Mouse (Mus musculus): ENCODE results near the gene Cldn24. TPM values are rescaled to one million over a fixed set of nuclear protein-coding genes. Genes with fewer than 3 reads are reported as not detected.
"Not testable (repeated sequence)": the region's sequence is repeated elsewhere in the genome, so short reads cannot be mapped to it uniquely, and the experiment has no call there.

Gene Cldn24
- polyA plus RNA-seq, 1 experiment from 2014 or later = not detected

- Histone ChIP-seq H3K4me2 (no peak overlapping the region), H3K4me1 (replicated peaks; ENCODE audit: control insufficient read depth, insufficient read depth, low read length) (no peaks in the 10 kb centered on the region), H3K9ac (ENCODE audit: low read depth, low read length) (no peak overlapping the region), H3K36me3 (ENCODE audit: control insufficient read depth, insufficient read depth, low read length) (no peaks in the 10 kb centered on the region), H3K4me3 (ENCODE audit: low read depth, low read length) (no peak overlapping the region), H3K9me3 (ENCODE audit: control insufficient read depth, low read length) (no peaks in the 10 kb centered on the region), H3K27ac (ENCODE audit: low read depth, low read length) (no peak overlapping the region), H3K27me3 (replicated peaks; ENCODE audit: control insufficient read depth, insufficient read depth, low read length) (no peaks in the 10 kb centered on the region)
- 85% methylated on average over 20 of the region's 20 CpGs for WGBS
- no peak for DNase-seq (ENCODE audit: low spot score)
- ATAC-seq (replicated peaks; ENCODE audit: low FRiP score) = no peak
Measured at GRCm38 (mm10) chr8:47820914-47821772, 800 bp upstream of the Cldn24 start.

GRCm38 (mm10) chr8:47822541-47822940 is 598 bp downstream of the Cldn24 start:
- ATAC-seq (replicated peaks; ENCODE audit: low FRiP score); DNase-seq (ENCODE audit: low spot score); H3K9me3 ChIP-seq (ENCODE audit: control insufficient read depth, low read length); H3K9ac ChIP-seq (ENCODE audit: low read depth, low read length); H3K27ac ChIP-seq (ENCODE audit: low read depth, low read length); H3K4me3 ChIP-seq (ENCODE audit: low read depth, low read length); H3K4me1 ChIP-seq (replicated peaks; ENCODE audit: control insufficient read depth, insufficient read depth, low read length); H3K36me3 ChIP-seq (ENCODE audit: control insufficient read depth, insufficient read depth, low read length); H3K4me2 ChIP-seq; H3K27me3 ChIP-seq (replicated peaks; ENCODE audit: control insufficient read depth, insufficient read depth, low read length): not testable (repeated sequence)
- WGBS = 81% methylated on average over 7 of the region's 9 CpGs

DNA sequence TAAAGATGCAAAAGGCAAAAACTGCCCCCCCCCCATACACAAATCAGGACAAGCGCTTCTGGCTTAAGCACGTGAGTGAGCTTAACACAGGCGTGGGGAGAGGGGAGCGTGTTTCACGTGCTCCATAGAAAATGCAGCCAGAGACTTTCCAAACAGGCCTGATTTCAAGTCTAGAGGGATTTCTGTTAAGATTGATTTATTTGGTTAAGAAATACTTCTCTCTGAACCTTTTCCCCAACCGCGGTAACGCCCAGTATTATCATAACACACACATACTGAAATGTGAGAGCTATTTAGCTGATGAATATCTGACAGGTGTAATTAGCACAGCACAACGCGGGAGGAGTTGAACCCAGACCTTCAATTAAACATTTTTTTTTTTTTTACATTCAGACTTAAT is 1.8 kb downstream of the Cldn24 start:
- DNase-seq (ENCODE audit: low spot score) (no peak), ATAC-seq (replicated peaks; ENCODE audit: low FRiP score) (no peak)
- H3K36me3 ChIP-seq (ENCODE audit: control insufficient read depth, insufficient read depth, low read length) = no peaks in the 10 kb centered on the region
- H3K9me3 ChIP-seq (ENCODE audit: control insufficient read depth, low read length) = no peaks in the 10 kb centered on the region
- no peak overlapping the region for H3K4me2 ChIP-seq
- no peaks in the 10 kb centered on the region for H3K4me1 ChIP-seq (replicated peaks; ENCODE audit: control insufficient read depth, insufficient read depth, low read length)
- no peaks in the 10 kb centered on the region for H3K27me3 ChIP-seq (replicated peaks; ENCODE audit: control insufficient read depth, insufficient read depth, low read length)
- no peak overlapping the region for H3K9ac ChIP-seq (ENCODE audit: low read depth, low read length)
- no peak overlapping the region for H3K4me3 ChIP-seq (ENCODE audit: low read depth, low read length)
- H3K27ac ChIP-seq (ENCODE audit: low read depth, low read length) = no peak overlapping the region
- WGBS = 76% methylated on average over 10 of the region's 10 CpGs

DNA sequence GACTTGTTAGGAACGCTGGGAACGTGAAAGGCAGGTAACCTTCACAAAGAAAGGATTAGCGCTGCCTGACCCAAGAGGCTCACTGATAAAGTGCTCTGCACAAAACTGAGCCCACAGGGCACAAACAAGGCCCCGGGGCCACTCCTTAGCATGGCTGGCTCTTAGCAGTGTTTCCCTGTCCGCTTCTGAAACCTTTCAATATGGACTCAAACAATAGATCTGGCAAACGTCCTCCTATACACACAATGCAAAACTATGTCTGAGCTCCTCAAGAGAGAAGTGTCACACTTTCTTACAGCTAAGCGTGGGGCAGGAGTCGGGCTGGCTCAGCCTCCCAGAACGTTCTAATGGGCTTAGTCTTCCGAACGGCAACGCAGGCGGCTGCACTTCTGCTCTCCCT is 2.2 kb downstream of the Cldn24 start, which contains the start of gene Cldn22:
TSS of gene Cldn22 (plus strand) at position 301 of the 400 bp plus-strand sequence.
- no peaks in the 10 kb centered on the region for H3K36me3 ChIP-seq (ENCODE audit: control insufficient read depth, insufficient read depth, low read length)
- WGBS = 80% methylated on average over 13 of the region's 13 CpGs
- no peak within 1 kb of the TSS for H3K4me3 ChIP-seq (ENCODE audit: low read depth, low read length)
- H3K9me3 ChIP-seq (ENCODE audit: control insufficient read depth, low read length) = no peaks in the 10 kb centered on the region
- H3K27me3 ChIP-seq (replicated peaks; ENCODE audit: control insufficient read depth, insufficient read depth, low read length) = no peaks in the 10 kb centered on the region
- H3K9ac ChIP-seq (ENCODE audit: low read depth, low read length) = no peak within 1 kb of the TSS
- H3K27ac ChIP-seq (ENCODE audit: low read depth, low read length) = no peak within 1 kb of the TSS
- DNase-seq (ENCODE audit: low spot score) (no peak), ATAC-seq (replicated peaks; ENCODE audit: low FRiP score) (no peak)
- no peaks in the 10 kb centered on the region for H3K4me1 ChIP-seq (replicated peaks; ENCODE audit: control insufficient read depth, insufficient read depth, low read length)
- no peak within 1 kb of the TSS for H3K4me2 ChIP-seq

GRCm38 (mm10) chr8:47825596-47825995 is 3.7 kb downstream of the Cldn24 start:
- Histone ChIP-seq H3K27ac (ENCODE audit: low read depth, low read length) (no peak overlapping the region), H3K9me3 (ENCODE audit: control insufficient read depth, low read length) (no peaks in the 10 kb centered on the region), H3K4me3 (ENCODE audit: low read depth, low read length) (no peak overlapping the region), H3K36me3 (ENCODE audit: control insufficient read depth, insufficient read depth, low read length) (no peaks in the 10 kb centered on the region), H3K4me2 (no peak overlapping the region), H3K9ac (ENCODE audit: low read depth, low read length) (no peak overlapping the region), H3K27me3 (replicated peaks; ENCODE audit: control insufficient read depth, insufficient read depth, low read length) (no peaks in the 10 kb centered on the region), H3K4me1 (replicated peaks; ENCODE audit: control insufficient read depth, insufficient read depth, low read length) (no peaks in the 10 kb centered on the region)
- ATAC-seq (replicated peaks; ENCODE audit: low FRiP score) (no peak), DNase-seq (ENCODE audit: low spot score) (no peak)
- 67% methylated on average over 5 of the region's 5 CpGs for WGBS

DNA sequence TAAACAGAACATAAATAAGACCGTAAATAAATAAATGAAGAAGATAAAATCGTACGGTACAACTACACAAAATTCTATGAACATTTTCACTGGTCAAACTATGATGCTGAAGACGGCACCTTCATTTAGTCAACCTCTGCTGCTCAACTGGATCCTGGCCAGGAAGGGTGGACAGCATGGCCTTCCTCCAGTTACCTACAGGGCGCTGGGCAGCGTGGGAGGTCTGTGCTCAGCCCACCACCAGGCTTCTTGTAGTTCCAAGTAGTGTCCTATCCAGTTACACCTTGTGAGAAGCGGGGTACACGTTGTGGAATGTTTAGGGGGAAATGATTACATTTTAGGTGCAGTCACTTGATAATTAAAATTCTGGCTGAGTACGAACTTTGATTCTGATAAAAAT is 5.0 kb downstream of the Cldn24 start:
- Histone ChIP-seq H3K4me3 (ENCODE audit: low read depth, low read length) (no peak overlapping the region), H3K36me3 (ENCODE audit: control insufficient read depth, insufficient read depth, low read length) (0 out of 2 replicates have a peak, but pooled peaks cover 3% of the 10 kb centered on the region), H3K4me2 (no peak overlapping the region), H3K27ac (ENCODE audit: low read depth, low read length) (no peak overlapping the region), H3K9ac (ENCODE audit: low read depth, low read length) (no peak overlapping the region), H3K9me3 (ENCODE audit: control insufficient read depth, low read length) (no peaks in the 10 kb centered on the region), H3K27me3 (replicated peaks; ENCODE audit: control insufficient read depth, insufficient read depth, low read length) (no peaks in the 10 kb centered on the region), H3K4me1 (replicated peaks; ENCODE audit: control insufficient read depth, insufficient read depth, low read length) (no peaks in the 10 kb centered on the region)
- no peak for ATAC-seq (replicated peaks; ENCODE audit: low FRiP score)
- WGBS = 88% methylated on average over 9 of the region's 9 CpGs
- DNase-seq (ENCODE audit: low spot score) = no peak

DNA sequence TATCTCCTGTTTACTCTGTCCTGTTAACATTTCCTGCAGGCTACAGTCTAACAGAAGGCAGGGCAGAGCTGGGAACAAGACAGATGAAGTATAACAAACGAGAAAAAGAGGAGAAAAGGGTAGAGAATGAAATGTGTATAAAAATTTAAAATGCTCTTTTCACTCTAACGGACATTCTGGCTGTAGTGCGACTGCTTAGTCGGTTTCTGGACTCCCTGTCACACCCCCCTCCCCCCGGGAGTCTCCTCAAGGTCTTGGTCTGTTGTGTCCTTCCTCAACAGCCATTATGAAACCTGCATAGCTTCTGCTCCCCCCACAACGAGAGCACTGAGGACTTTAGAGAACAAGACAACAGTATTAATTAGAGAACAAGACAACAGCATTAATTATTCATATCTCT is 10.7 kb downstream of the Cldn24 start:
- no peak for ATAC-seq (replicated peaks; ENCODE audit: low FRiP score)
- H3K36me3 ChIP-seq (ENCODE audit: control insufficient read depth, insufficient read depth, low read length) = 0 out of 2 replicates have a peak, but pooled peaks cover 3% of the 10 kb centered on the region
- 79% methylated on average over 6 of the region's 6 CpGs for WGBS

DNA sequence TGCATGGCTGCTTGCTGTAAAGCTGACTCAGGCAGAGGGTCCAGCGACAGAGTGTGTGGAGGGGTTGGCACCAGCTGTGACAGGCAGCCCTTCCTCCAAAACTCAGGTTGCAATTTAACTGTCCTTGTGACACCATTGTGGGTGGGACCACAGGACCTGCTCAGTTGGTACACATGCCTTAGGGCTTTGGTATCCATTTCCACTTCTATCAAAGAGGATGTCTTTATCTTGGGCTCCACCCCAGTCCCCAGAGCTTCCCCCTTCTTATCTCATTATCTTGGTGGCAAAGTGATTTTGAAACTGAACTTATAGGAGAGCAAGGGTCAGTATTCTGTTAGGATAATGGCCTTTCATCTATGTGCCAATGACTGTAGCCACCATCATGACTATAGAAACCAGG is 12.0 kb downstream of the Cldn24 start:
- ATAC-seq (replicated peaks; ENCODE audit: low FRiP score) (no peak), DNase-seq (ENCODE audit: low spot score) (no peak)
- H3K36me3 ChIP-seq (ENCODE audit: control insufficient read depth, insufficient read depth, low read length) = 0 out of 2 replicates have a peak, but pooled peaks cover 3% of the 10 kb centered on the region
- H3K4me3 ChIP-seq (ENCODE audit: low read depth, low read length) = no peak overlapping the region
- no peak overlapping the region for H3K27ac ChIP-seq (ENCODE audit: low read depth, low read length)
- H3K9ac ChIP-seq (ENCODE audit: low read depth, low read length) = no peak overlapping the region
- 79% methylated on average over 1 of the region's 1 CpGs for WGBS
- no peaks in the 10 kb centered on the region for H3K9me3 ChIP-seq (ENCODE audit: control insufficient read depth, low read length)
- no peaks in the 10 kb centered on the region for H3K27me3 ChIP-seq (replicated peaks; ENCODE audit: control insufficient read depth, insufficient read depth, low read length)
- H3K4me1 ChIP-seq (replicated peaks; ENCODE audit: control insufficient read depth, insufficient read depth, low read length) = no peaks in the 10 kb centered on the region
- no peak overlapping the region for H3K4me2 ChIP-seq

More for the DNA sequence above, 10.7 kb downstream of the Cldn24 start:
- Histone ChIP-seq H3K4me1 (replicated peaks; ENCODE audit: control insufficient read depth, insufficient read depth, low read length) (no peaks in the 10 kb centered on the region), H3K4me2 (no peak overlapping the region), H3K27me3 (replicated peaks; ENCODE audit: control insufficient read depth, insufficient read depth, low read length) (no peaks in the 10 kb centered on the region), H3K4me3 (ENCODE audit: low read depth, low read length) (no peak overlapping the region), H3K9me3 (ENCODE audit: control insufficient read depth, low read length) (no peaks in the 10 kb centered on the region), H3K27ac (ENCODE audit: low read depth, low read length) (no peak overlapping the region), H3K9ac (ENCODE audit: low read depth, low read length) (no peak overlapping the region)
- DNase-seq (ENCODE audit: low spot score) = no peak

DNA sequence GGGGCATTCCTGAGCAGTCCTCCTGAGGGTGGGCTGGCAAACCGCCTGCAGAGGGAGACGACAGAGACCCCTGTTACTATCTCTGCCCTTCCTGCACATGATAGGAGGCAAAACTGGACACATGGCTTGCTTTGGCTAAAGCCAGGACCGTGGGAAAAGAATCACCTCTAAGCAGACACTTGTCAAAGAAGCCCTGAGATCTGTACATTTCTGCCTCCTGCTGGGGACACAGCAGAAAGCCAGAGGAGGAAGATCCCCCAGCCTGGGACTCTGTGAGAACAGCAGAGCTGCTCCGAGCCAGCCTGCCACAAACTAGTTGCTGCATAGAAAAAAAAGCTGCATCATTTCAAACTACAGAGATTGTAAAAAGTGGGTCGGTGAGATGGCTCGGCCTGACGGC is 21.1 kb downstream of the Cldn24 start:
- Histone ChIP-seq H3K9me3 (ENCODE audit: control insufficient read depth, low read length) (no peaks in the 10 kb centered on the region), H3K9ac (ENCODE audit: low read depth, low read length) (no peak overlapping the region), H3K4me3 (ENCODE audit: low read depth, low read length) (no peak overlapping the region), H3K27ac (ENCODE audit: low read depth, low read length) (no peak overlapping the region), H3K36me3 (ENCODE audit: control insufficient read depth, insufficient read depth, low read length) (peaks cover 11% of the 10 kb centered on the region), H3K27me3 (replicated peaks; ENCODE audit: control insufficient read depth, insufficient read depth, low read length) (no peaks in the 10 kb centered on the region), H3K4me2 (no peak overlapping the region), H3K4me1 (replicated peaks; ENCODE audit: control insufficient read depth, insufficient read depth, low read length) (no peaks in the 10 kb centered on the region)
- ATAC-seq (replicated peaks; ENCODE audit: low FRiP score) (no peak), DNase-seq (ENCODE audit: low spot score) (no peak)
- WGBS = 84% methylated on average over 7 of the region's 7 CpGs
